Mouse (Mus musculus) liver, embryonic 16.5 days (tissue): ENCODE data around the gene Has3. TPM values are rescaled to one million over a fixed set of nuclear protein-coding genes. Genes with fewer than 3 reads are reported as not detected.
A peak's percentile ranks its signal among the peaks of the same experiment; 100 is the strongest.

ENCODE experiments used
- ATAC-seq: fragments of 200-750 bp; cut with Nextera tagmentation; 2 replicates; pipeline ENCODE4 v1.8.0; 2017; ENCODE audit warnings: low read depth, mild to moderate bottlenecking, moderate number of reproducible peaks, moderate library complexity
- H3K27ac ChIP-seq: fragments of 300-500 bp; sonication (generic); 2 replicates; pipeline ENCODE4 v1.5.1; 2014; ENCODE audit warnings: mild to moderate bottlenecking, low read length
- H3K27me3 ChIP-seq: fragments of 300-500 bp; sonication (generic); 2 replicates; pipeline ENCODE4 v1.6.1; 2014; ENCODE audit warnings: low read depth, low read length, mixed read lengths; ENCODE audit not compliant: control insufficient read depth, insufficient read depth
- H3K36me3 ChIP-seq: fragments of 300-500 bp; sonication (generic); 2 replicates; pipeline ENCODE4 v1.6.1; 2014; ENCODE audit warnings: mild to moderate bottlenecking; ENCODE audit not compliant: control insufficient read depth, insufficient read depth
- H3K4me1 ChIP-seq: fragments of 300-500 bp; sonication (generic); 2 replicates; pipeline ENCODE4 v1.6.1; 2014; ENCODE audit warnings: low read depth, low read length, mixed read lengths; ENCODE audit not compliant: control insufficient read depth
- H3K4me2 ChIP-seq: fragments of 300-500 bp; sonication (generic); 2 replicates; pipeline ENCODE4 v1.6.1; 2014; ENCODE audit warnings: low read depth, low read length, mixed read lengths
- H3K4me3 ChIP-seq: fragments of 300-500 bp; sonication (generic); 2 replicates; pipeline ENCODE4 v1.5.1; 2014; ENCODE audit warnings: low read depth, mild to moderate bottlenecking, low read length
- H3K9ac ChIP-seq: fragments of 300-500 bp; sonication (generic); 2 replicates; pipeline ENCODE4 v1.6.1; 2014; ENCODE audit warnings: low read depth, low read length
- H3K9me3 ChIP-seq: fragments of 300-500 bp; sonication (generic); replicated peaks from 2 replicates; pipeline ENCODE4 v1.6.1; 2016; ENCODE audit warnings: low read length; ENCODE audit not compliant: control insufficient read depth
- whole genome bisulfite sequencing: fragments of 180-500 bp; shearing (Covaris S2); extraction: QIAGEN DNeasy Blood & Tissue Kit; methylation state at CpG from one replicate; pipeline ENCODE4 v1.1.7; 2014; ENCODE audit not compliant: insufficient replicate concordance; 5-methylcytosine and 5-hydroxymethylcytosine counted together
- polyA plus RNA-seq: library from polyadenylated mRNA; unstranded; fragments of >200 nt; fragmentation: Nextera tagmentation; extraction: Ambion mirVana; gene quantifications from 2 replicates; pipeline ENCODE4 v1.2.1, GENCODE M21; 2015

Has3 gene
- polyA plus RNA-seq, 1 experiment from 2014 or later, result 0.02 TPM

GRCm38 (mm10) chr8:106893481-106894156 is 23.6 kb downstream of the Has3 start, which contains the start of gene Utp4:
Gene Utp4 (plus strand): TSS chr8:106893636.
- peak; percentile 94 for ATAC-seq
- Histone ChIP-seq H3K27ac (peak within 1 kb of the TSS; percentile 86), H3K4me1 (peaks cover 15% of the 10 kb centered on the region), H3K9ac (peak within 1 kb of the TSS; percentile 91), H3K4me2 (peak within 1 kb of the TSS; percentile 90), H3K36me3 (peaks cover 7% of the 10 kb centered on the region), H3K9me3 (no peaks in the 10 kb centered on the region), H3K4me3 (peak within 1 kb of the TSS; percentile 80), H3K27me3 (no peaks in the 10 kb centered on the region)
- WGBS, result under 1% methylated on average over 55 of the region's 63 CpGs

GRCm38 (mm10) chr8:106899473-106899872 is 29.4 kb downstream of the Has3 start:
- H3K9me3 ChIP-seq, result no peaks in the 10 kb centered on the region
- H3K27ac ChIP-seq, result no peak overlapping the region
- no peak for ATAC-seq
- no peak overlapping the region for H3K9ac ChIP-seq
- H3K36me3 ChIP-seq, result peaks cover 15% of the 10 kb centered on the region
- peaks cover 4% of the 10 kb centered on the region for H3K4me1 ChIP-seq
- 79% methylated on average over 5 of the region's 5 CpGs for WGBS
- H3K4me2 ChIP-seq, result no peak overlapping the region
- no peaks in the 10 kb centered on the region for H3K27me3 ChIP-seq
- no peak overlapping the region for H3K4me3 ChIP-seq

GRCm38 (mm10) chr8:106905727-106906480 is 35.9 kb downstream of the Has3 start:
- Histone ChIP-seq H3K36me3 (peaks cover 31% of the 10 kb centered on the region), H3K9me3 (no peaks in the 10 kb centered on the region), H3K4me1 (no peaks in the 10 kb centered on the region), H3K9ac (no peak overlapping the region), H3K27ac (no peak overlapping the region), H3K27me3 (no peaks in the 10 kb centered on the region), H3K4me2 (no peak overlapping the region), H3K4me3 (no peak overlapping the region)
- WGBS, result 90% methylated on average over 17 of the region's 17 CpGs
- no peak for ATAC-seq

GRCm38 (mm10) chr8:106906635-106907034 is 36.6 kb downstream of the Has3 start:
- no peak overlapping the region for H3K27ac ChIP-seq
- no peaks in the 10 kb centered on the region for H3K4me1 ChIP-seq
- peaks cover 31% of the 10 kb centered on the region for H3K36me3 ChIP-seq
- H3K4me3 ChIP-seq, result no peak overlapping the region
- ATAC-seq, result no peak
- WGBS, result 79% methylated on average over 6 of the region's 6 CpGs
- no peaks in the 10 kb centered on the region for H3K27me3 ChIP-seq
- no peak overlapping the region for H3K4me2 ChIP-seq
- no peaks in the 10 kb centered on the region for H3K9me3 ChIP-seq
- no peak overlapping the region for H3K9ac ChIP-seq

- Histone ChIP-seq H3K27ac (no peak overlapping the region), H3K4me3 (no peak overlapping the region), H3K4me1 (no peaks in the 10 kb centered on the region), H3K9ac (no peak overlapping the region), H3K9me3 (no peaks in the 10 kb centered on the region), H3K27me3 (no peaks in the 10 kb centered on the region), H3K36me3 (peaks cover 29% of the 10 kb centered on the region), H3K4me2 (no peak overlapping the region)
- ATAC-seq, result no peak
- WGBS, result 73% methylated on average over 6 of the region's 6 CpGs
Observed at GRCm38 (mm10) chr8:106907450-106907849, 37.4 kb downstream of the Has3 start.

- ATAC-seq, result no peak
- Histone ChIP-seq H3K4me2 (no peak overlapping the region), H3K9ac (no peak overlapping the region), H3K36me3 (peaks cover 27% of the 10 kb centered on the region), H3K4me1 (no peaks in the 10 kb centered on the region), H3K27me3 (no peaks in the 10 kb centered on the region), H3K9me3 (no peaks in the 10 kb centered on the region), H3K27ac (no peak overlapping the region), H3K4me3 (no peak overlapping the region)
- 82% methylated on average over 7 of the region's 7 CpGs for WGBS
Observed at GRCm38 (mm10) chr8:106908291-106908690, 38.2 kb downstream of the Has3 start.

- Histone ChIP-seq H3K36me3 (peaks cover 33% of the 10 kb centered on the region), H3K9ac (no peak overlapping the region), H3K27ac (no peak overlapping the region), H3K4me1 (no peaks in the 10 kb centered on the region), H3K27me3 (no peaks in the 10 kb centered on the region), H3K9me3 (no peaks in the 10 kb centered on the region), H3K4me3 (no peak overlapping the region), H3K4me2 (no peak overlapping the region)
- 86% methylated on average over 10 of the region's 10 CpGs for WGBS
- ATAC-seq, result no peak
Observed at GRCm38 (mm10) chr8:106913631-106914030, 43.6 kb downstream of the Has3 start.

GRCm38 (mm10) chr8:106919721-106920394 is 49.8 kb downstream of the Has3 start:
- H3K9me3 ChIP-seq, result no peaks in the 10 kb centered on the region
- 86% methylated on average over 8 of the region's 8 CpGs for WGBS
- ATAC-seq, result no peak

GRCm38 (mm10) chr8:106920395-106920741 is 50.3 kb downstream of the Has3 start:
- 83% methylated on average over 5 of the region's 5 CpGs for WGBS
- H3K9me3 ChIP-seq, result no peaks in the 10 kb centered on the region

More at GRCm38 (mm10) chr8:106919721-106920394, 49.8 kb downstream of the Has3 start:
- Histone ChIP-seq H3K9ac (no peak overlapping the region), H3K4me3 (no peak overlapping the region), H3K27ac (no peak overlapping the region), H3K4me1 (no peaks in the 10 kb centered on the region), H3K27me3 (no peaks in the 10 kb centered on the region), H3K4me2 (no peak overlapping the region), H3K36me3 (peaks cover 45% of the 10 kb centered on the region)

More at GRCm38 (mm10) chr8:106920395-106920741, 50.3 kb downstream of the Has3 start:
- Histone ChIP-seq H3K4me1 (no peaks in the 10 kb centered on the region), H3K36me3 (peaks cover 43% of the 10 kb centered on the region), H3K27ac (no peak overlapping the region), H3K9ac (no peak overlapping the region), H3K4me3 (no peak overlapping the region), H3K27me3 (no peaks in the 10 kb centered on the region), H3K4me2 (no peak overlapping the region)
- no peak for ATAC-seq
